Mouse (Mus musculus) CH12.LX (cell line): ENCODE measurements around the gene Cdc37. TPM values are rescaled to one million over a fixed set of nuclear protein-coding genes. Genes with fewer than 3 reads are reported as not detected.
A peak's percentile ranks its signal among the peaks of the same experiment; 100 is the strongest.

ENCODE experiments used
- DNase-seq: peaks from one replicate; pipeline ENCODE4 v3.0.0-alpha.2; 2013; ENCODE audit errors: extremely low read depth
- H3K27ac ChIP-seq: 2 replicates; pipeline ENCODE4 v1.5.1; 2012; ENCODE audit warnings: low read depth, mild to moderate bottlenecking, control low read depth, moderate library complexity; ENCODE audit not compliant: insufficient read depth
- H3K27me3 ChIP-seq: replicated peaks from 2 replicates; pipeline ENCODE3; 2012; ENCODE audit warnings: inconsistent platforms
- H3K36me3 ChIP-seq, 2 experiments: replicated peaks in 1 of 2; 2 replicates each; pipeline versions ENCODE3 to v1.6.1; 2012; ENCODE audit warnings: inconsistent platforms in 1 of 2, low read length in 1 of 2, mild to moderate bottlenecking in 1 of 2, mixed read lengths in 1 of 2, moderate library complexity in 1 of 2; ENCODE audit not compliant: control insufficient read depth in 1 of 2, insufficient read depth in 1 of 2
- H3K4me1 ChIP-seq, 2 experiments: 2 replicates each; pipeline ENCODE4 v1.6.1; 2012; ENCODE audit warnings: inconsistent platforms in 1 of 2, moderate library complexity in 1 of 2; ENCODE audit not compliant: insufficient read depth in 2 of 2, control insufficient read depth in 1 of 2
- H3K4me2 ChIP-seq: 2 replicates; pipeline ENCODE4 v1.6.1; 2012; ENCODE audit warnings: low read depth, mild to moderate bottlenecking, control low read depth; ENCODE audit not compliant: poor library complexity, insufficient read depth, severe bottlenecking
- H3K4me3 ChIP-seq, 3 experiments: fragments of 150-350 bp in 1 of 3; sonication (generic) in 1 of 3; replicated peaks in 1 of 3; 2 replicates each; pipeline versions ENCODE3 to v1.5.1; 2011 to 2012; ENCODE audit warnings: low read depth in 2 of 3, low read length in 2 of 3, mild to moderate bottlenecking in 2 of 3, moderate library complexity in 2 of 3, control low read depth in 1 of 3, improper control_type of control experiment in 1 of 3, inconsistent platforms in 1 of 3, mixed read lengths in 1 of 3; ENCODE audit not compliant: poor library complexity in 1 of 3
- H3K79me2 ChIP-seq: replicated peaks from 2 replicates; pipeline ENCODE4 v1.6.1; 2012; ENCODE audit warnings: mild to moderate bottlenecking, moderate library complexity; ENCODE audit not compliant: control insufficient read depth, poor library complexity, insufficient read depth, severe bottlenecking; ENCODE audit errors: extremely low read depth
- H3K9ac ChIP-seq: 2 replicates; pipeline ENCODE4 v1.6.1; 2012; ENCODE audit warnings: low read depth, mild to moderate bottlenecking, control low read depth, moderate library complexity; ENCODE audit not compliant: insufficient read depth
- H3K9me3 ChIP-seq: replicated peaks from 2 replicates; pipeline ENCODE3; 2012; ENCODE audit warnings: low read length, inconsistent platforms, mixed read lengths
- BHLHE40 ChIP-seq: IDR thresholded peaks from 2 replicates; pipeline ENCODE4 v1.6.1; 2011; ENCODE audit warnings: mild to moderate bottlenecking, low read depth, low read length, improper control_type of control experiment
- CHD1 ChIP-seq: IDR thresholded peaks from 2 replicates; pipeline ENCODE4 v1.6.1; 2012; ENCODE audit warnings: low read depth, low read length, improper control_type of control experiment, inconsistent platforms
- CHD2 ChIP-seq: IDR thresholded peaks from 2 replicates; pipeline ENCODE4 v1.6.1; 2011; ENCODE audit warnings: low read length, improper control_type of control experiment
- CTCF ChIP-seq, 2 experiments: IDR thresholded peaks in 1 of 2; conservative IDR thresholded peaks in 1 of 2; 2 replicates each; pipeline ENCODE4 v1.5.1; 2011 to 2012; ENCODE audit warnings: low read depth in 2 of 2, low read length in 2 of 2, improper control_type of control experiment in 1 of 2, inconsistent platforms in 1 of 2, mild to moderate bottlenecking in 1 of 2, moderate library complexity in 1 of 2
- E2F4 ChIP-seq: IDR thresholded peaks from 2 replicates; pipeline ENCODE4 v1.6.1; 2011; ENCODE audit warnings: low read depth, low read length, improper control_type of control experiment; ENCODE audit not compliant: insufficient replicate concordance
- ELF1 ChIP-seq: IDR thresholded peaks from 2 replicates; pipeline ENCODE4 v1.6.1; 2014; ENCODE audit warnings: low read depth, mild to moderate bottlenecking, inconsistent platforms, low read length, improper control_type of control experiment
- EP300 ChIP-seq: IDR thresholded peaks from 2 replicates; pipeline ENCODE4 v1.6.1; 2011; ENCODE audit warnings: low read length, improper control_type of control experiment
- ETS1 ChIP-seq: conservative IDR thresholded peaks from 2 replicates; pipeline ENCODE4 v1.6.1; 2012; ENCODE audit warnings: low read depth, mild to moderate bottlenecking, inconsistent platforms, low read length, improper control_type of control experiment, moderate library complexity
- GABPA ChIP-seq: IDR thresholded peaks from 2 replicates; pipeline ENCODE4 v1.6.1; 2012; ENCODE audit warnings: low read depth, low read length, improper control_type of control experiment, inconsistent platforms; ENCODE audit not compliant: insufficient replicate concordance
- HCFC1 ChIP-seq: IDR thresholded peaks from 2 replicates; pipeline ENCODE4 v1.6.1; 2012; ENCODE audit warnings: low read depth, mild to moderate bottlenecking, inconsistent platforms, low read length, improper control_type of control experiment
- IRF4 ChIP-seq: IDR thresholded peaks from 2 replicates; pipeline ENCODE4 v1.6.1; 2014; ENCODE audit warnings: low read depth, mild to moderate bottlenecking, inconsistent platforms, low read length, improper control_type of control experiment
- JUN ChIP-seq: IDR thresholded peaks from 2 replicates; pipeline ENCODE4 v1.6.1; 2011; ENCODE audit warnings: low read depth, mild to moderate bottlenecking, low read length, improper control_type of control experiment, moderate library complexity; ENCODE audit not compliant: insufficient read depth
- JUND ChIP-seq: conservative IDR thresholded peaks from 2 replicates; pipeline ENCODE4 v1.6.1; 2011; ENCODE audit warnings: low read depth, low read length, improper control_type of control experiment
- KAT2A ChIP-seq: IDR thresholded peaks from 2 replicates; pipeline ENCODE4 v1.6.1; 2012; ENCODE audit warnings: low read length, improper control_type of control experiment, inconsistent platforms; ENCODE audit not compliant: insufficient replicate concordance
- MAFK ChIP-seq: IDR thresholded peaks from 2 replicates; pipeline ENCODE4 v1.6.1; 2011; ENCODE audit warnings: low read length, improper control_type of control experiment; ENCODE audit not compliant: insufficient replicate concordance
- MAX ChIP-seq: IDR thresholded peaks from 2 replicates; pipeline ENCODE4 v1.6.1; 2011; ENCODE audit warnings: low read length, improper control_type of control experiment
- MAZ ChIP-seq: IDR thresholded peaks from 2 replicates; pipeline ENCODE4 v1.6.1; 2012; ENCODE audit warnings: low read depth, mild to moderate bottlenecking, inconsistent platforms, low read length, improper control_type of control experiment, moderate library complexity
- MEF2A ChIP-seq: IDR thresholded peaks from 2 replicates; pipeline ENCODE4 v1.6.1; 2014; ENCODE audit warnings: low read depth, mild to moderate bottlenecking, inconsistent platforms, low read length, improper control_type of control experiment, borderline replicate concordance
- MXI1 ChIP-seq: IDR thresholded peaks from 2 replicates; pipeline ENCODE4 v1.6.1; 2011; ENCODE audit warnings: mild to moderate bottlenecking, low read depth, low read length, improper control_type of control experiment
- MYC ChIP-seq: IDR thresholded peaks from 2 replicates; pipeline ENCODE4 v1.6.1; 2011; ENCODE audit warnings: low read depth, mild to moderate bottlenecking, improper control_type of control experiment, low read length
- NELFE ChIP-seq: IDR thresholded peaks from 2 replicates; pipeline ENCODE4 v1.6.1; 2011; ENCODE audit warnings: low read depth, low read length, improper control_type of control experiment
- NRF1 ChIP-seq: IDR thresholded peaks from 2 replicates; pipeline ENCODE4 v1.6.1; 2014; ENCODE audit warnings: low read depth, mild to moderate bottlenecking, inconsistent platforms, low read length, improper control_type of control experiment, moderate library complexity
- PAX5 ChIP-seq: IDR thresholded peaks from 2 replicates; pipeline ENCODE4 v1.6.1; 2012; ENCODE audit warnings: low read length, inconsistent platforms, mixed read lengths
- POLR2A ChIP-seq: IDR thresholded peaks from 2 replicates; pipeline ENCODE4 v1.6.1; 2011; ENCODE audit warnings: low read depth, mild to moderate bottlenecking, improper control_type of control experiment, low read length
- POLR2AphosphoS2 ChIP-seq: IDR thresholded peaks from 2 replicates; pipeline ENCODE4 v1.6.1; 2011; ENCODE audit warnings: low read depth, low read length, improper control_type of control experiment
- RAD21 ChIP-seq: IDR thresholded peaks from 2 replicates; pipeline ENCODE4 v1.6.1; 2011; ENCODE audit warnings: low read depth, mild to moderate bottlenecking, low read length, improper control_type of control experiment, moderate library complexity
- RCOR1 ChIP-seq: conservative IDR thresholded peaks from 2 replicates; pipeline ENCODE4 v1.6.1; 2012; ENCODE audit warnings: low read depth, mild to moderate bottlenecking, inconsistent platforms, low read length, improper control_type of control experiment
- SIN3A ChIP-seq: IDR thresholded peaks from 2 replicates; pipeline ENCODE4 v1.6.1; 2012; ENCODE audit warnings: low read length, improper control_type of control experiment, inconsistent platforms
- SMC3 ChIP-seq: IDR thresholded peaks from 2 replicates; pipeline ENCODE4 v1.6.1; 2011; ENCODE audit warnings: low read depth, low read length, improper control_type of control experiment
- TBP ChIP-seq: conservative IDR thresholded peaks from 2 replicates; pipeline ENCODE4 v1.6.1; 2011; ENCODE audit warnings: low read depth, low read length, improper control_type of control experiment
- TCF12 ChIP-seq: IDR thresholded peaks from 2 replicates; pipeline ENCODE4 v1.6.1; 2014; ENCODE audit warnings: low read depth, mild to moderate bottlenecking, inconsistent platforms, low read length, improper control_type of control experiment
- UBTF ChIP-seq: IDR thresholded peaks from 2 replicates; pipeline ENCODE4 v1.6.1; 2012; ENCODE audit warnings: low read depth, mild to moderate bottlenecking, inconsistent platforms, low read length, improper control_type of control experiment, moderate library complexity
- USF1 ChIP-seq: IDR thresholded peaks from 2 replicates; pipeline ENCODE4 v1.6.1; 2014; ENCODE audit warnings: low read depth, mild to moderate bottlenecking, inconsistent platforms, low read length, improper control_type of control experiment
- USF2 ChIP-seq: conservative IDR thresholded peaks from 2 replicates; pipeline ENCODE4 v1.6.1; 2011; ENCODE audit warnings: low read depth, low read length, improper control_type of control experiment
- ZC3H11A ChIP-seq: IDR thresholded peaks from 2 replicates; pipeline ENCODE4 v1.6.1; 2012; ENCODE audit warnings: low read depth, mild to moderate bottlenecking, inconsistent platforms, low read length, improper control_type of control experiment
- ZKSCAN1 ChIP-seq: IDR thresholded peaks from 2 replicates; pipeline ENCODE4 v1.6.1; 2012; ENCODE audit warnings: low read depth, inconsistent platforms, low read length, improper control_type of control experiment, borderline replicate concordance
- ZMIZ1 ChIP-seq: IDR thresholded peaks from 2 replicates; pipeline ENCODE4 v1.6.1; 2012; ENCODE audit warnings: low read depth, mild to moderate bottlenecking, inconsistent platforms, low read length, improper control_type of control experiment
- ZNF384 ChIP-seq: IDR thresholded peaks from 2 replicates; pipeline ENCODE4 v1.6.1; 2012; ENCODE audit warnings: low read depth, low read length, improper control_type of control experiment, inconsistent platforms
- dilution Hi-C: fragments of 300-500 bp; cut with MboI; formaldehyde crosslinking; loops from 2 replicates; pipeline ENCODE4 v1.14.3; 2020; ENCODE audit warnings: low sequenced_read_pairs; ENCODE audit not compliant: extremely low pct_unique_long_range_greater_than_20kb, extremely low pct_ligation_motif_present
- in situ Hi-C: fragments of 300-500 bp; cut with MboI; formaldehyde crosslinking; loops from 3 replicates; pipeline ENCODE4 v1.14.3; 2019; ENCODE audit warnings: low sequenced_read_pairs, low pct_ligation_motif_present, low pct_unique_long_range_greater_than_20kb, mixed read lengths
- polyA plus RNA-seq: library from polyadenylated mRNA; unstranded; fragments of >175 nt; gene quantifications from 2 replicates; pipeline ENCODE4 v1.2.1, GENCODE M21; 2012; ENCODE audit warnings: low read depth; ENCODE audit not compliant: insufficient read length
- total RNA-seq, 2 experiments: library from RNA; depleted of rRNA; stranded (reverse); fragments of 300-350 nt in 1 of 2; fragments of >200 nt in 1 of 2; gene quantifications; 2 replicates each; pipeline ENCODE4 v1.2.3; 2012 to 2014

Gene Cdc37
- total and polyA plus RNA-seq, 3 experiments = 87.2 to 447 (median 230) TPM

- peak overlapping the region; percentile 98 for H3K27ac ChIP-seq
- H3K4me1 ChIP-seq = peaks cover 18 to 69% of the 10 kb centered on the region in 2 experiments
- peak overlapping the region; percentile 46 for H3K9ac ChIP-seq
- peaks cover 24 to 30% of the 10 kb centered on the region in 2 experiments for H3K36me3 ChIP-seq
- DNase-seq = peak; percentile 78
- in situ Hi-C loops = loop anchor here (5.0 kb wide), 1 partner anchor 42 kb away; the partner anchor contains the start of genes Gm38431 and Raver1
- dilution Hi-C loops = no loop called here
- H3K9me3 ChIP-seq = no peaks in the 10 kb centered on the region
- peak overlapping the region in 1 of 3 experiments; percentile 43 for H3K4me3 ChIP-seq
- peak overlapping the region; percentile 67 for H3K4me2 ChIP-seq
- peaks cover 10% of the 10 kb centered on the region for H3K79me2 ChIP-seq
- no peaks in the 10 kb centered on the region for H3K27me3 ChIP-seq
- TF ChIP-seq TCF12 (peak; percentile 67), CHD2 (0 out of 2 replicates have a peak, but pooled peaks have one; percentile 55), MAX (peak; percentile 72), SMC3 (no peak), JUND (peak; percentile 71; the same call in 1 of the 2 replicates), POLR2A (peak; percentile 45), ZMIZ1 (peak; percentile 63; the same call in 1 of the 2 replicates), ZNF384 (no peak), MYC (peak; percentile 54; the same call in 1 of the 2 replicates), EP300 (peak; percentile 61), MXI1 (no peak), UBTF (0 out of 2 replicates have a peak, but pooled peaks have one; percentile 26), E2F4 (no peak), USF2 (no peak), ZC3H11A (no peak), HCFC1 (no peak; the same call in 1 of the 2 replicates), BHLHE40 (peak; percentile 78), CTCF (conservative IDR thresholded peaks at IDR 0.05 in 1 of 2, IDR thresholded peaks at IDR 0.05 in 1 of 2; ENCODE audit: low read depth in 2 of 2, low read length in 2 of 2) (no peak), KAT2A (0 out of 2 replicates have a peak, but pooled peaks have one; percentile 6), MEF2A (no peak), TBP (no peak), SIN3A (peak; percentile 79; the same call in 1 of the 2 replicates), POLR2AphosphoS2 (no peak; the same call in none of the 2 replicates), MAZ (no peak), ELF1 (0 out of 2 replicates have a peak, but pooled peaks have one; percentile 8), RCOR1 (peak; percentile 72; the same call in 1 of the 2 replicates), ZKSCAN1 (no peak), NRF1 (no peak), IRF4 (peak; percentile 77), USF1 (no peak), NELFE (no peak), GABPA (no peak), RAD21 (no peak), CHD1 (0 out of 2 replicates have a peak, but pooled peaks have one; percentile 64), PAX5 (no peak), MAFK (peak; percentile 31; the same call in 1 of the 2 replicates), ETS1 (peak; percentile 57), JUN (0 out of 2 replicates have a peak, but pooled peaks have one; percentile 46)
- TF ChIP-seq, all 38 proteins: peak for 19
These were observed 15.0 kb downstream of the Cdc37 start for GRCm38 (mm10) chr9:21134595-21135328.
